Mouse (Mus musculus) lung, adult 2 months (tissue): ENCODE measurements around the gene Vac14.

Experiments used
- CTCF ChIP-seq: fragments of 200-500 bp; IDR thresholded peaks from 2 replicates; pipeline ENCODE4 v1.5.1; 2011; ENCODE audit warnings: mild to moderate bottlenecking, low read length, control low read depth; ENCODE audit not compliant: insufficient read depth
- POLR2A ChIP-seq: fragments of 200-500 bp; IDR thresholded peaks from 2 replicates; pipeline ENCODE4 v1.6.1; 2011; ENCODE audit warnings: low read depth, mild to moderate bottlenecking, control low read depth, low read length, borderline replicate concordance; ENCODE audit errors: extremely low read depth

GRCm38 (mm10) chr8:110708429-110708828 lies 90.0 kb downstream of the Vac14 start:
- TF ChIP-seq POLR2A (no peak), CTCF (no peak)
